Mouse (Mus musculus) limb, embryonic 12.5 days (tissue): Measurements from ENCODE around the gene Bco2. TPM values are rescaled to one million over a fixed set of nuclear protein-coding genes. Genes with fewer than 3 reads are reported as not detected.

ENCODE experiments used
- ATAC-seq: fragments of 200-750 bp; cut with Nextera tagmentation; 2 replicates; pipeline ENCODE4 v1.8.0; 2017; ENCODE audit warnings: low read depth, moderate TSS enrichment; ENCODE audit not compliant: insufficient number of reproducible peaks, insufficient read depth, low FRiP score, low TSS enrichment
- H3K27ac ChIP-seq: fragments of 300-500 bp; sonication (generic); 2 replicates; pipeline ENCODE4 v1.5.1; 2016; ENCODE audit warnings: mild to moderate bottlenecking, moderate library complexity
- H3K27me3 ChIP-seq: fragments of 300-500 bp; sonication (generic); 2 replicates; pipeline ENCODE4 v1.6.1; 2016; ENCODE audit warnings: mild to moderate bottlenecking, moderate library complexity
- H3K36me3 ChIP-seq: fragments of 300-500 bp; sonication (generic); 2 replicates; pipeline ENCODE4 v1.6.1; 2016; ENCODE audit warnings: mild to moderate bottlenecking, moderate library complexity
- H3K4me1 ChIP-seq: fragments of 300-500 bp; sonication (generic); replicated peaks from 2 replicates; pipeline ENCODE4 v1.6.1; 2016
- H3K4me2 ChIP-seq: fragments of 300-500 bp; sonication (generic); 2 replicates; pipeline ENCODE4 v1.6.1; 2016; ENCODE audit warnings: mild to moderate bottlenecking, moderate library complexity
- H3K4me3 ChIP-seq: fragments of 300-500 bp; sonication (generic); replicated peaks from 2 replicates; pipeline ENCODE4 v1.5.1; 2016; ENCODE audit warnings: mild to moderate bottlenecking
- H3K9ac ChIP-seq: fragments of 300-500 bp; sonication (generic); replicated peaks from 2 replicates; pipeline ENCODE4 v1.6.1; 2016; ENCODE audit warnings: mild to moderate bottlenecking, moderate library complexity
- H3K9me3 ChIP-seq: fragments of 300-500 bp; sonication (generic); 2 replicates; pipeline ENCODE4 v1.6.1; 2016; ENCODE audit warnings: mild to moderate bottlenecking, moderate library complexity
- WGBS: fragments of 180-500 bp; shearing (Covaris S2); methylation state at CpG from one replicate; pipeline ENCODE4 v1.1.7; 2016; 5-methylcytosine and 5-hydroxymethylcytosine counted together
- polyA plus RNA-seq: library from polyadenylated mRNA; unstranded; fragments of >200 nt; fragmentation: Nextera tagmentation; extraction: Ambion mirVana; gene quantifications from 2 replicates; pipeline ENCODE4 v1.2.1, GENCODE M21; 2016

The Bco2 gene
- 0.26 and 0.63 TPM in 2 replicates for polyA plus RNA-seq

DNA sequence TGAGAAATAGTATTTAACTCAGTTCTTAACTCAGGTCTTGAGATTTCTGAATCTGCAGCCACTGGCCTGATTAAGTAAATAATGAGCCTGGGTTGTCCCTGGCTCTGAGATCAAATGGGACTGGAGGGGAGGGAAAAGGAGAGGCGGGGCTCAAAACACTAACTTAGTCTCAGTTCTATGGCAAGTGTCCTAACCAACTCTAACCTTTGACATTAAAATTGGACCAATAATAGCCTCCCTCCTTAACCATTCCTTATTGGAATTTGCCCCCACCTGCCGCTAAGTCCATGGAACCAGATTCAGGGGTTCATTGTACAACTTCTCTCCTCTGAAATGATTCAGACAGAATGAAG, at the start of gene Bco2:
Bco2 (minus strand) TSS at position 88 of the 353 bp plus-strand sequence.
- no peak for ATAC-seq
- Histone ChIP-seq H3K36me3 (no peaks in the 10 kb centered on the region), H3K4me3 (no peak within 1 kb of the TSS), H3K4me1 (no peaks in the 10 kb centered on the region), H3K9me3 (no peaks in the 10 kb centered on the region), H3K9ac (0 out of 2 replicates have a peak within 1 kb of the TSS, but pooled peaks have one; percentile 12), H3K27ac (peak within 1 kb of the TSS; percentile 32; the same call in 1 of the 2 replicates), H3K4me2 (peak within 1 kb of the TSS; percentile 17), H3K27me3 (no peaks in the 10 kb centered on the region)
- WGBS: 28% methylated on average over 2 of the region's 2 CpGs

GRCm38 (mm10) chr9:50604338-50604737, 49.4 kb upstream of the Bco2 start:
- Histone ChIP-seq H3K36me3 (peaks cover 51% of the 10 kb centered on the region), H3K9me3 (no peaks in the 10 kb centered on the region), H3K4me3 (peak overlapping the region; percentile 89), H3K4me1 (peaks cover 27% of the 10 kb centered on the region), H3K4me2 (peak overlapping the region; percentile 80), H3K27ac (peak overlapping the region; percentile 91; the same call in 1 of the 2 replicates), H3K27me3 (no peaks in the 10 kb centered on the region), H3K9ac (peak overlapping the region; percentile 83)
- 4% methylated on average over 6 of the region's 6 CpGs for WGBS
- ATAC-seq: peak; percentile 7; the same call in 1 of the 2 replicates

DNA sequence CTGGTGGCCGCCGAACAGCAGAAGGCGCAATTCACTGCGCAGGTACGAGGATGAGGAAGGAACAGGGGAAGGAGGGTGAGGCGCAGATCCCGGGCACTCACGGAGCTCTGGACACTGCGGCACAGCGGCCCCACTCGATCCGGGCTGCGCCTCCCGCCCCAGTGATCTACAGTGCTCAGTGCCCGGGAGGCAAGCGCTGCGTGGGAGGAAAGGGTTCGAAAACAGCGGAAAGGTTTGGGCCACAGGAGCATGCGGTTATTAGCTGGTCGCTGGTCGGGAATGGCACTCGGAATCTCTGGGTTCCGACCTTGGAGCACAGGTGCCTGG, 49.0 kb upstream of the Bco2 start:
- peaks cover 52% of the 10 kb centered on the region for H3K36me3 ChIP-seq
- no peaks in the 10 kb centered on the region for H3K27me3 ChIP-seq
- under 1% methylated on average over 24 of the region's 24 CpGs for WGBS
- peak overlapping the region; percentile 83 for H3K9ac ChIP-seq
- H3K4me1 ChIP-seq: peaks cover 27% of the 10 kb centered on the region
- H3K4me3 ChIP-seq: peak overlapping the region; percentile 89
- no peaks in the 10 kb centered on the region for H3K9me3 ChIP-seq
- H3K27ac ChIP-seq: peak overlapping the region; percentile 91
- ATAC-seq: peak; percentile 91
- peak overlapping the region; percentile 80 for H3K4me2 ChIP-seq

DNA sequence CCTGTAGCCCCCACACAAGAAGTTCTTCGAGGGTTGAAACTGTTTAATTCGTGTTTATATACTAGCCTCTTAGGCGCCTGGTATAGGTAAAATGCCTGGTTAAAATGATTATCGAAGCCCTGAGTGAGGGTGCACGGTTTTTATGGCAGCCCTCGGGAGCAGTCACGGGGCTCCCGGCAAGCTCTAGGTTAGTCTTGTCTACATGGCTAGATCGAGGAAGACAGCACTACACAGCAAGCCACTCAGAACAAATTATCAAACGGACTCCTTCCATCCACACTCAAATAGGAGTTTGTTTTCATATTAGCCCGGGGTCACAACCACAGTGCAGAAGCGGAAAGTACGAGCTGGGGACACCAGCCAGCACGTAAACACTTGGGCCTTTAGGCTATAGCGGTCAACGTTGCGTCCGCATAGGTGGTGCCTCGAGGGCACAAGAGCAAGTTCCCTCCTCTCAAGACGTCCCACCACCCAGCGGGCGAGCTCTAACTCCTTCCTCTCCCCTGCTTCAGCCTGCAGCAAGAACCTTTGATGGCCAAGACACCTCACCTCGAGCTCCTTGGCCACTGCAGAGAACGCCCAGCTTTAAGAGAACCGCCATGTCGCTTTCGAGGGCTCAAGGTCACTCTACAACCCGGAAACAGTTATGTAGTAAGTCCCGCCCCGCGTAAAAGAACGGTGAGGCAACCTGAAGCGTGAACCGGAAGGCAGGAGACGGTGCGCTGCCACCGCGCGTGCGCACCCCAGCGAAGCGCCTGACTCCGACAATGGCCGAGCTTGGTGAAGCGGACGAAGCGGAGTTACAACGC, 48.4 kb upstream of the Bco2 start, which contains the start of the genes Sdhd and Timm8b:
Sdhd (minus strand) TSS at position 624 of the 809 bp plus-strand sequence.
Timm8b (plus strand) TSS at position 722 of the 809 bp plus-strand sequence.
- H3K36me3 ChIP-seq: peaks cover 54% of the 10 kb centered on the region

GRCm38 (mm10) chr9:50602055-50602845, 47.3 kb upstream of the Bco2 start:
- H3K27ac ChIP-seq: no peak overlapping the region
- H3K4me1 ChIP-seq: peaks cover 27% of the 10 kb centered on the region
- peak overlapping the region; percentile 89 for H3K4me3 ChIP-seq
- H3K9me3 ChIP-seq: no peaks in the 10 kb centered on the region
- peaks cover 54% of the 10 kb centered on the region for H3K36me3 ChIP-seq
- no peaks in the 10 kb centered on the region for H3K27me3 ChIP-seq
- WGBS: 85% methylated on average over 7 of the region's 7 CpGs
- H3K9ac ChIP-seq: peak overlapping the region; percentile 83
- no peak for ATAC-seq
- peak overlapping the region; percentile 80 for H3K4me2 ChIP-seq

More for the DNA sequence above, 48.4 kb upstream of the Bco2 start, which contains the start of the genes Sdhd and Timm8b:
- Histone ChIP-seq H3K27me3 (no peaks in the 10 kb centered on the region), H3K27ac (peak within 1 kb of the TSS; percentile 91), H3K4me1 (peaks cover 27% of the 10 kb centered on the region), H3K9ac (peak within 1 kb of the TSS; percentile 83), H3K4me3 (peak within 1 kb of the TSS; percentile 89), H3K4me2 (peak within 1 kb of the TSS; percentile 80), H3K9me3 (no peaks in the 10 kb centered on the region)
- ATAC-seq: peak; percentile 94
- WGBS: under 1% methylated on average over 48 of the region's 48 CpGs

DNA sequence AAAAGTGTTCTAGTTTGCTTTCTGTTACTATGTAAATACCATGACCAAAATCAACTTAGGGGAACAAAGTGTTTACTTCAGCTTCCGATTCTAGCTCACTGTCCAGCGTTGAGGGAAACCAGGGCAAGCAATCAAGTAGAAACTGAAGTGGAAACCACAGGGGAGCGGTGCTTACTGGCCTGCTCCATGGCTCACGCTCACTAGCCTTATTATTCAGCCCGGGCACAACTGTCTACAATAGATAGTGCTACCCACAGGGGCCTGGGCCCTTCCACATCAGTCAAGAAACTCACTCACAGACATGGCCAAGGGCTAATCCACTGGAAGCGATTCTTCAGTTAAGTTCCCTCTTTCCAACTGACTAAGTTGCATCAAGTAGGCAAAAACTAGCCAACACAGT, 46.6 kb upstream of the Bco2 start:
- Histone ChIP-seq H3K36me3 (peaks cover 54% of the 10 kb centered on the region), H3K27ac (no peak overlapping the region), H3K4me3 (no peak overlapping the region), H3K9ac (no peak overlapping the region), H3K4me1 (peaks cover 27% of the 10 kb centered on the region), H3K9me3 (no peaks in the 10 kb centered on the region), H3K27me3 (no peaks in the 10 kb centered on the region), H3K4me2 (no peak overlapping the region)
- no peak for ATAC-seq
- WGBS: 90% methylated on average over 6 of the region's 6 CpGs

GRCm38 (mm10) chr9:50596973-50597372, 42.0 kb upstream of the Bco2 start:
- H3K36me3 ChIP-seq: peaks cover 59% of the 10 kb centered on the region
- 96% methylated on average over 8 of the region's 8 CpGs for WGBS
- H3K4me2 ChIP-seq: no peak overlapping the region
- no peaks in the 10 kb centered on the region for H3K9me3 ChIP-seq
- no peak overlapping the region for H3K9ac ChIP-seq
- no peaks in the 10 kb centered on the region for H3K27me3 ChIP-seq
- ATAC-seq: no peak
- H3K27ac ChIP-seq: no peak overlapping the region
- H3K4me1 ChIP-seq: peaks cover 8% of the 10 kb centered on the region
- no peak overlapping the region for H3K4me3 ChIP-seq

DNA sequence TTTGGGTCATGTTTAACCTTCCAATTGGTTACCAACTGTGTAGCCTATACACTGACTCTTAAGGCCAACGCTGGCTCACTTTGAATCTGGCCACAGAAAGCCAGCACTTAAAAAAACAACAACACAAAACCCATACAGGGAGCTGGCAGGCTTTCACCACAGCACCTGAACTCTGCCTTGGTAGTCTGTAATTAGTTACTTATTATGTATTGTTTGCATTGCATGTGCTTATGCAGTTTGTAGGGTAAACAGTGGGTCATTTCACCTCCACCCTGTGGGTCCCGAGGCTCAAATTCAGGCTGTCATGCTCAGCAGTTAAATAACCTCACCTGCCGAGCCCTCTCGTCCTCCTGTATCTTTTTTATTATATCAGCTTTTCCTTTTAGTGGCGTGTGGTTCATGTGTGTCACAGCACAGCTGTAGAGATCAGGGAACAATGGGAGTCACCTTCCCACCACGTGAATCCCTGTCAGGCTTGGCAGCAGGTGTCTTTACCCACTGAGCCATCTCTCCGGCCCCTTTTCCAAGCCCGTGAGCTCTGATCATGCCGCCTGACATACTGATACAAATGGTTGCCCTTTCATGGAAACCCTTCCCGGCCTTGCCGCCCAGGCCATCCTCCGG, 39.9 kb upstream of the Bco2 start:
- ATAC-seq: no peak
- Histone ChIP-seq H3K27me3 (no peaks in the 10 kb centered on the region), H3K9me3 (no peaks in the 10 kb centered on the region), H3K36me3 (peaks cover 53% of the 10 kb centered on the region), H3K9ac (no peak overlapping the region), H3K4me2 (no peak overlapping the region), H3K4me1 (no peaks in the 10 kb centered on the region), H3K27ac (no peak overlapping the region), H3K4me3 (no peak overlapping the region)
- WGBS: 79% methylated on average over 12 of the region's 12 CpGs

DNA sequence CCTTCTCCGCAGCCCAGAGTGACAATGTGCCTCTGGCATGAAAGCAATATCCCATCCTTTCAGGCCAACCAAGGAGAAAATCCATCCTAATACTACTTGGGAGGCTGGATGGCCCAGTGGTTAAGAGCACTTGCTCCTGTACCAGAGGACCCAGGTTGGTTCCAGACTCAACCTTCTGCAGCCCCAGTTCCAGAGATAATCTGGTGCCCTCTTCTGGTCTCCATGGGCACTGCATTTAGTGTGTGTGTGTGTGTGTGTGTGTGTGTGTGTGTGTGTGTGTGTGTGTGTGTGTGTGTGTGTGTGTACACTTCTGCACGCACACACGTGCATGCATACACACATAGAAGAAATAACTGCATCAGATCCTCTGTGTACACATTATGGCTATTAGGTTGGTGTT, 38.6 kb upstream of the Bco2 start:
- Histone ChIP-seq H3K36me3 (peaks cover 41% of the 10 kb centered on the region), H3K4me3 (no peak overlapping the region), H3K4me1 (no peaks in the 10 kb centered on the region), H3K9me3 (no peaks in the 10 kb centered on the region), H3K27ac (no peak overlapping the region), H3K27me3 (no peaks in the 10 kb centered on the region), H3K9ac (no peak overlapping the region), H3K4me2 (no peak overlapping the region)
- WGBS: 77% methylated on average over 2 of the region's 3 CpGs
- no peak for ATAC-seq

DNA sequence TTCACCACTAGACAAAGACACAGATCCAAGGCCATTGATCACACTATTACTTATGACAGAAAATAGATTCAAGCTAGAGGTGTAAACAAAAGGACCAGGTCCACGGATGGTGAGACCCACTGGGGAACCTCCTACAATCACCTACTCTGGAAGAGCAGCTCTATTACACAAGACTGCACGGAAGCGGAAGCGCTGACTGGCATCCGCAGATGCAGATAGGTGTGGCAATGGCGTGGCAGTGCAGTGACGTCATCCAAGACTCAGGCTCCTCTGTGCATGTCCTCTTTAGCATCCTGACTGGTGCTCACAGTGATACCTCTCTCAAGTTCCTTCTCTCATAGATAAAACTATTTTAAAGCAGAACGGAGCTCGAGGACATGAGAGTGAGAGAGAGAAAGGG, 38.0 kb upstream of the Bco2 start:
- Histone ChIP-seq H3K9ac (no peak overlapping the region), H3K27me3 (no peaks in the 10 kb centered on the region), H3K4me1 (no peaks in the 10 kb centered on the region), H3K9me3 (no peaks in the 10 kb centered on the region), H3K4me2 (no peak overlapping the region), H3K27ac (no peak overlapping the region), H3K4me3 (no peak overlapping the region), H3K36me3 (peaks cover 35% of the 10 kb centered on the region)
- WGBS: 89% methylated on average over 9 of the region's 9 CpGs
- ATAC-seq: no peak
